Mouse (Mus musculus) layer of hippocampus, adult 18-20 months (tissue): ENCODE measurements around the gene Gm38392. TPM values are rescaled to one million over a fixed set of nuclear protein-coding genes. Genes with fewer than 3 reads are reported as not detected.
"Not testable (repeated sequence)": the region's sequence is repeated elsewhere in the genome, so short reads cannot be mapped to it uniquely, and the experiment has no call there.

Experiments
- DNase-seq, 2 experiments: peaks; one replicate each; pipeline ENCODE4 v3.0.0; 2022; ENCODE audit warnings: low spot score in 2 of 2
- long read RNA-seq: library from polyadenylated mRNA; stranded (forward); transcript quantifications from one replicate; pipeline ENCODE4 v2.0.0, GENCODE M21; 2021
- total RNA-seq, 2 experiments: library from RNA; stranded (reverse); gene quantifications; 2 replicates each; pipeline ENCODE4 v1.2.3; 2021

Gm38392 gene
- total RNA-seq: under 1 TPM; 0.52 to 0.71 TPM
- long read RNA-seq, partial matches to known transcripts: 0 of 1 reads
- long read RNA-seq, other reads (novel, unspliced or antisense): 1 of 1 reads

DNA sequence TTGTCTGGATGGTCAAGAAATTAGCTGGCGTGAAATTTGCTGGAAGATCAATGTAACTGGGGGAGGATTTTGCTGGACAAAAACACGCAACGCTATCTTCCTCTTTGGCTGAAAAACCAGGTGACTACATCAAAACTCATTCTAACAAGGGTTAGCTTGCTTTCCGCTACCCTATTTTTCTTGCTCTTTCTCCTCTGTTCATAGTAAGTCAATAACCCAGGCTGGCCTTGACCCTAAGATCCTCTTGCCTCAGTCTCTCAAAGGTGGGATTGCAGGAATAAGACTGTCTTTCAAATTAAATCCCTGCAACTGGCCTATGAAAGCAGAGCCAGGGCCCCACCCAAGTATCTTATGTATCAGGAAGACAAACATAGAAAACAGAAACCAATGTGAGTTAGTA is at the start of gene Gm38392:
TSS of gene Gm38392 (minus strand) at position 101 of the 400 bp plus-strand sequence.
- no peak for DNase-seq

GRCm38 (mm10) chr3:88336058-88337013 is 49.3 kb upstream of the Gm38392 start, which contains the start of the genes Tmem79 and Smg5:
Gene Tmem79 (minus strand): TSS chr3:88336148.
Gene Smg5 (plus strand): TSS chr3:88336260.
- DNase-seq: peak; percentile 94 to 97

DNA sequence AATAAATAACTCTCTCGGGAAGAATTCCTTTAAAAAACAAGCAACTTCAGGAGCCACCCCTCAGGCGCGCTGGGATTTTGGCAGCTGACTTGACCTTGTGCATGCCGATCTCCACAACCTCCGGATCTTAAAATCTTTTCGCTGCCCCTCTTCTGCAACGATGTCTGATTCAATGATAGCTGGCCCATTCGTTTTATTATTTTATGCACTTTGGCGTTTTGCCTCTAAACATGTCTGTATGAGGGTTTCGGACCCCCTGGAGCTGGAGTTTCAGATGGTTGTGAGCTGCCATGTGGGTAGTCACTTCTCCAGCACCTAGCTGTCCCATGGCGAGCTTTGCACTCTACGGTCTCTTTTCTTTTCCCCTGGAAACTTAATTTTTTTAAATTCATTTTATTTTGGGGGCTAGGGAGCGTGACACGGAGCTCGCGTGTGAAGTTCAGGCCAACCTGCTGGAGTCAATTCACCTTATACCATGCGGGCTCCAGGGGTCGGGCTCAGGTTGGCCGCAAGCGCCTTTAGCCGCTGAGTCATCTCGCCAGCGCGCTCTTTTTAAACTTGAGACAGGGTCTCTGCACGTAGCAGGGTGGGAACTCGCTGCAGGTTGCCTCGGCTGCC is 48.5 kb upstream of the Gm38392 start:
- no peak for DNase-seq

DNA sequence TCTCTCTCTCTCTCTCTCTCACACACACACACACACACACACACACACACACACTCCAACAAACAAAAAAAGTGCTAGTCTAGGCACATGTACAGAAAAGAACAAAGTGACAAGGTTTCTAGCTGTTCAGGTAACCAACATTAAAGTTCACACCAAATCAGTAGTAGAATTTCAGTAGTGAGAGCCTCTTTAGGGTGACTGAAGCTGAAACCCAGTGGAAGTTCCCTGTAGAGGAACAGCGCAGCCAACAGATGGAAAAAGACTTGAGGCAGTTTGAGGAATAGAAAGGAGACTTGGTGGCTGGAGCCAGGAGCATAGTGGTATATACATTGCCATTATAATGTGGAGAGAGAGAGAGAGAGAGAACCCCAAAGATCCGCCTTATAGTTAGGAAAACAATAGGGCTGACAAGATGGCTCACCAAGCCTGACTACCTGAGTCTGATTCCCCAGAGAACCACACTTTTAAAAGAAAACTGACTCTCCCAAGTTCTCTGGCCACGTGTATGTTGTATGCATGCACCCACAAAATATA is 48.0 kb upstream of the Gm38392 start:
- DNase-seq: no peak

- no peak for DNase-seq
Observed at GRCm38 (mm10) chr3:88334029-88334658, 47.1 kb upstream of the Gm38392 start.

DNA sequence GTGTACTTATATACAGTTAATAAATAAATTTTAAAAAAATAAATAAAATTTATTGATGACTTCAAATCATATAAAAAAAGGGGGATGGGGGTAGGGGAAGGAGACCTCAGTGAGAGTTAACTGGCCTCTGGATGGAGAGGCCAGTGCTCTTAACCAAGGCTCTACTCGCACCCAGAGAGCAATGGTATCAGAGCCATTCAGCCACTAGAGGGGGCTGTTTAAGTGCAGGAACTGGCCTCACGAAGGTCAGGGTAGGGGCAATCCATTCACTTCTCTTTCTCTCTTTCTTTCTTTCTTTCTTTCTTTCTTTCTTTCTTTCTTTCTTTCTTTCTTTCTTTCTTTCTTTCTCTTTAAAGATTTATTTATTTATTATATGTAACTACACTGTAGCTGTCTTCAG is 44.3 kb upstream of the Gm38392 start:
- no peak for DNase-seq

DNA sequence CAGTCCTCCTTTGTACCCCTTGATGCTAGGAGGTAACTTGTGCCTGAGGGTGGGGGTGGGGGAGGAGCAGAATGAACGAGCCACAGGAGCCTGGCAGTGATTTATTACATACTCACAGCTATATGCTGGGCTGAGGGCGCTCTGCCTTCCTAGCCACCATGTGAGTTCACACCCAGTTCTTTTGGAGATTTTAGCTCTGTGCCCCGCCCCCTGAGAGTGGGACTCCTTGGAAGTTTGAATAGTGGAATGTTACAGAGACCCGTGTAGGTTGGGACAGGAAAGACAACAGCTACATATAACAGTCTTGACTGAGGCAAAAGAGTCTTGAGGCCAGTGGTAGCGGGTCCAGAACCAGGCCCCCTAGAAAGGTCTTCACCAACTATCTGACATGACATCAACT is 41.9 kb upstream of the Gm38392 start:
- no peak for DNase-seq

DNA sequence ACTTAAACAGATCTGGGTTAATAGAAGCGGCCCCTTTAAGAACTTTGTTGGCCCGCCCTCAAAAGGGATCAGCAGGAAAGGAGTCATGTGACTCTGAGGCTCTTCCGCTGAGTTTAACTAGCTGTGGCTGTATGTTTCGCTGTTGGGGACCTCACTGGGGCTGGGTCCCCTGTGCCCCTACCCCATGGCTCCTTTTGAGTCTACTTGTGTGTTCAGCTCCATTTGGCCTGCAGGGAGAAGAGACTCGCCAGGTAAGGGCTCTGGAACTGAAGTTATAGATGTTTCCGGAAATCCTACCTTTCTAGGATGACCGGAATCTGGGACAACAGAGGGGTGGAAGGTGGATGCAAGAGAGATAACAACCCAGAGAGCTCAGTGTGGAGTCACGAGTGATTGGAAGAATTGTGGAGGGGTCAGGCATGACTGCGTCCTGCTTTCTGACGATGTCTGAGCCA is 38.0 kb upstream of the Gm38392 start, which contains the start of gene Glmp:
TSS of gene Glmp (plus strand) at position 73 of the 455 bp plus-strand sequence.
- DNase-seq: peak; percentile 28 to 72

DNA sequence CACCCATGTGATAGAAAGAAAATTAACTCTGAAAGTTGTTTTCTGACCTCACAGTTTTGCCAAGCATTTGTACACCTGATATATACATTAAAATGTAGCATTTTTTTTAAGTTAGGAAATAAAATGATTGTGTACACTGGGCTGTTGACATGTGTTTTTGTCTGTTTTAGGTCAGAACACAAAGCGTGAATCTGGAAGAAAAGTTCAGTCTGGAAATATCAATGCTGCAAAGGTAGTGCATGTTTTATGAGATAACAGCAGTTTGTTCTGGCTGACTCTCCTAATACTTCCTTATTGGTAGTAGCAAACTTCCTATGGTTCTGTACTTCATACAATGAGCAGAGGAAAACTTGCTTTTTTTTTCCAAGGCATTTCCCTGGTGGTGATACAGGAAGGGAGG is 12.2 kb upstream of the Gm38392 start:
- DNase-seq: no peak

DNA sequence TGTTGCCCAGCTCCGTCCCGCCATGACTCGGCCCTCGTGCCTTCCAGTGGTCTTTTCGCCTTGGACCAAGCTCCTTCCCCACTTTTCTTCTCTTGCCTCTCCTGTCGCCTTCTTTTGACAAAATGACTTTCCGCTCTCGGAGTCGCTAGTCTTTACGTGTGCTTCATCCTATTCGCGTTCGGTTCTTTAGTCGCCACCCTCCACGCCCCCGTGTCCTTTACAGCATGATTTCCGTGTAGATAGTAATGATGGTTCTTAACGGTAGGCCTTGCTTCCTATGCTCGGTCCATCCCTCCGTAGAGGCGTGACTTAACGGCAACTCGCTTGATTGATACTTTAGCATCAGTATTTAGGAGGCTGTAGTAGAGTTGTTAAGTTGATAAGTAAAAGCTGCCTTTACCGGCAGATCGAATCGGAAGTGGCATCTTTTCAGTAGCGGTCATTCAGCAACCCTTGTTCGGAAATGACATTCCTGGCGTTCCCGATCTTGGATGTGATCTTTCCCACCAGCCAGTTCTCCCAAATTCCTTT is 10.4 kb upstream of the Gm38392 start:
- peak; percentile 53 to 72 for DNase-seq

- DNase-seq: peak; percentile 96 to 99
Observed at GRCm38 (mm10) chr3:88296561-88297318, 9.7 kb upstream of the Gm38392 start, which contains the start of the genes Tsacc and Cct3. Gene Tsacc (minus strand): TSS chr3:88296999. Gene Cct3 (plus strand): TSS chr3:88297116.

- no peak for DNase-seq
Observed at GRCm38 (mm10) chr3:88296110-88296560, 9.1 kb upstream of the Gm38392 start.

- not testable (repeated sequence) for DNase-seq
Observed at GRCm38 (mm10) chr3:88295272-88295671, 8.3 kb upstream of the Gm38392 start.

DNA sequence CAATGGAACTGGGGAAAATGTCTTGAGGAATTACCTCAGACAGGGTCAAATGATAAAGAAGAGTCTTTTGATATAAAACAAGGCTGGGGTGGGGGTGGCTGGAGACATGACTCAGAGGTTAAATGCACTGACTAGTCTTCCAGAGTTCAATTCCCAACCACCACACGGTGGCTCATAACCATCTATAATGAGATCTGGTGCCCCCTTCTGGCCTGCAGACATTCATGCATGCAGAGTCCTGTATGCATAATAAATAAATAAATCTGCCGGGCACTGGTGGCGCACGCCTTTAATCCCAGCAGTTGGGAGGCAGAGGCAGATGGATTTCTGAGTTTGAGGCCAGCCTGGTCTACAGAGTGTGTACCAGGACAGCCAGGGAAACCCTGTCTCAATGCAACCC is 5.0 kb upstream of the Gm38392 start:
- no peak for DNase-seq

GRCm38 (mm10) chr3:88288133-88288713 is 1.2 kb upstream of the Gm38392 start:
- DNase-seq: not testable (repeated sequence)

GRCm38 (mm10) chr3:88285565-88285895 is 1.5 kb downstream of the Gm38392 start:
- DNase-seq: not testable (repeated sequence)

DNA sequence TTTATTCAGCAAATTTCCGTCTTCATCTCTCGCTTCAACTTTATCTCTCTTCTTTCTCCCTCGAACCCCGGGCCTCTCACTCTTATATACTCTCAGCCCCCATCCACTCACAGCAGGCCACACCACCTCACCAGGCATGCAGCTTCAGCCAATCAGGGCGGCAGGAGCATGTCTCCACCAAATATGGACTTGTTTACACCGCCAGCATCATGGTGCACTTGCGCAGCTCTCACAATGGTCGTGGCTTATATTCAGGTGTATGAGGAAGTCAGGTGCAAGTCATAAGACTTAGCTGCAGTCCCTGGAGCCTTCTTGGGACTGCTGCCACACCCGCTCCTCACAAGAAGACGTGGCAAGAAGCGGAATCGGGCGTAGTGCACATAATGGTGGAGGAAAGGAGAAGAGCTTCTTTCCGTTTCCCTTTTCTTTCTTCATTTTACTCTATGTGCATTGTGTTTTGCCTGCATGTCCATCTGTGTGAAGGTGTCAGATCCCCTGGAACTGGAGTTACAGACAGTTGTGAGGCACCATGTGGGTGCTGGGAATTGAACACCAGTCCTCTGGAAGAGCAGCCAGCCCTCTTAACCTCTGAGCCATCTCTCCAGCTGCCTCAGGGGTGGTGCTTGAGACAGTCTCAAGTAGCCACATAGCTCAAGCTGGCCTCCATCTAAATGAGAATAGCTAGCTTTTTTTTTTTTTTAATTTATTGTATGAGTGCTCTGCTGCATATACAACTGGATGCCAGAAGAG is 2.0 kb downstream of the Gm38392 start:
- DNase-seq: not testable (repeated sequence)

- not testable (repeated sequence) for DNase-seq
Observed at GRCm38 (mm10) chr3:88281141-88281916, 5.7 kb downstream of the Gm38392 start.
